ENCODE assay signal across 10 mouse cellular contexts in the genomic region with DNA sequence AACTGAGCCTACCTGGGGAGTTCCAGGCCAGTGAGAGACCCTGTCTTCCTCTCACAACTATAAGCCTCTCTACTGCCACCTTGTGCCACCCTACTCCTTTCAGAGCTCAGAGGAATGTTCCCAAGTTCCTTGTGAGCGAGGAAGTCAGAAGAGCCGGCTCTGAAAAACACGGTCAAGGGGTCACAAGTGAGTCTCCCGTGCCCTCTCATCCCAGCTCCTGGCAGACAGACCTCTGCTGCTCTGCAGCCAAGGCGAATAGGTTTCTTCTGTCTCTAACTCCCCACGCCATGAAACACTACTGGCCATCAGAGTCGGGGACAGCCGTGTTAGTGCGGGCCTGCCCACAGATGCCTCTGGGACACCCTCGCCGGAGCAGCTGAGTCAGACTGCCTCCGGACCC. TPM values are rescaled to one million over a fixed set of nuclear protein-coding genes. Genes with fewer than 3 reads are reported as not detected.
A peak's percentile ranks its signal among the peaks of the same experiment; 100 is the strongest.
DNase-seq lines count a peak whose midpoint lies in the region; ATAC-seq lines count a peak whose summit lies in the region.
"Had no signal": no experiment of that assay in that cellular context is flagged by ENCODE, and none has a peak within 500 bp of the region (broad histone marks: within the 10 kb centered on the region; RNA-seq: fewer than 3 reads in every experiment).

No protein-coding gene starts in this region.

- no peak for ATAC-seq in forebrain, embryonic 11.5 days (replicated peaks; ENCODE audit: low FRiP score)

- peaks cover 18% of the 10 kb centered on the region; the same call in 1 of the 2 replicates for H3K27me3 ChIP-seq in forebrain, embryonic 10.5 days (ENCODE audit: poor library complexity, severe bottlenecking)
- no peaks in the 10 kb centered on the region for H3K27me3 ChIP-seq in forebrain, embryonic 11.5 days (ENCODE audit: control insufficient read depth, insufficient read depth, low read length)
- H3K27me3 ChIP-seq: hindbrain, embryonic 15.5 days had no signal

- peak overlapping the region; percentile 71 for H3K27ac ChIP-seq in forebrain, embryonic 10.5 days
- H3K27ac ChIP-seq in forebrain, embryonic 11.5 days (ENCODE audit: low read depth, low read length) = no peak overlapping the region

- H3K9ac ChIP-seq in forebrain, embryonic 11.5 days (ENCODE audit: low read length) = no peak overlapping the region
- H3K9ac ChIP-seq: hindbrain, embryonic 15.5 days had no signal

- no peak overlapping the region for H3K4me2 ChIP-seq in forebrain, embryonic 11.5 days (ENCODE audit: low read depth, low read length, severe bottlenecking)
- H3K4me2 ChIP-seq: hindbrain, embryonic 15.5 days had no signal

- DNase-seq in forebrain, embryonic 10.5 days (ENCODE audit: extremely low spot score, low spot score) = no peak
- DNase-seq in forebrain, embryonic 11.5 days (ENCODE audit: low spot score) = no peak
- peak; percentile 73 for DNase-seq in 416B (ENCODE audit: low read depth)
- peak; percentile 65 to 79 for DNase-seq in cerebellum, adult 18-20 months
- peak; percentile 23 to 24 for DNase-seq in gastrocnemius, adult 8-10 months (ENCODE audit: low spot score in 2 of 2)
- DNase-seq in kidney, adult 9 months = peak; percentile 59
- peak; percentile 44 for DNase-seq in mesoderm, embryonic 11.5 days (ENCODE audit: low read depth, low spot score)
- no peak for DNase-seq in urinary bladder, adult 2 months (ENCODE audit: low spot score)

- H3K36me3 ChIP-seq in forebrain, embryonic 10.5 days (replicated peaks) = no peaks in the 10 kb centered on the region
- H3K36me3 ChIP-seq in forebrain, embryonic 11.5 days (ENCODE audit: control insufficient read depth, insufficient read depth, low read length) = no peaks in the 10 kb centered on the region
- H3K36me3 ChIP-seq: G1E; hindbrain, embryonic 15.5 days had no signal

- no peak overlapping the region for H3K4me3 ChIP-seq in forebrain, embryonic 10.5 days
- H3K4me3 ChIP-seq in forebrain, embryonic 11.5 days (ENCODE audit: low read depth, low read length) = no peak overlapping the region
- H3K4me3 ChIP-seq: hindbrain, embryonic 15.5 days had no signal

- H3K4me1 ChIP-seq in forebrain, embryonic 10.5 days = peaks cover 39% of the 10 kb centered on the region
- H3K4me1 ChIP-seq in forebrain, embryonic 11.5 days (replicated peaks; ENCODE audit: control insufficient read depth, insufficient read depth, low read length) = peaks cover 3% of the 10 kb centered on the region; the same call in 1 of the 2 replicates

- WGBS in forebrain, embryonic 10.5 days = 59% methylated on average over 12 of the region's 12 CpGs
- 61% methylated on average over 12 of the region's 12 CpGs for WGBS in forebrain, embryonic 11.5 days

- H3K9me3 ChIP-seq in forebrain, embryonic 10.5 days = no peaks in the 10 kb centered on the region
- H3K9me3 ChIP-seq in forebrain, embryonic 11.5 days (ENCODE audit: control insufficient read depth, low read length) = no peaks in the 10 kb centered on the region
- H3K9me3 ChIP-seq: G1E; hindbrain, embryonic 15.5 days had no signal

RNA-seq across cellular contexts. Expression of gene Tmem209, which starts 40.9 kb away (rescaled TPM):
- 54.3 and 56.6 TPM in 2 replicates for polyA plus RNA-seq in forebrain, embryonic 10.5 days (2016; fragmentation: Nextera tagmentation; extraction: Ambion mirVana)
- 54.2 and 60.2 TPM in 2 replicates for polyA plus RNA-seq in forebrain, embryonic 11.5 days (2014; fragmentation: Nextera tagmentation; extraction: Ambion mirVana)
- 10 to 100 TPM in 3 of 4 experiments, 1 to 10 TPM in 1; 9.2 to 12.5 (median 10.6) TPM for total RNA-seq in gastrocnemius, adult 8-10 months (2022)
- 23.8 and 26.2 TPM in 2 replicates for polyA plus RNA-seq in urinary bladder, adult 2 months (2012; rRNA removed)

RNA-seq across cellular contexts. Expression of gene Ssmem1, which starts 41.0 kb away (rescaled TPM):
- polyA plus RNA-seq in forebrain, embryonic 10.5 days (2016; fragmentation: Nextera tagmentation; extraction: Ambion mirVana) = 0.16 and 0.34 TPM in 2 replicates
- polyA plus RNA-seq in forebrain, embryonic 11.5 days (2014; fragmentation: Nextera tagmentation; extraction: Ambion mirVana) = not detected in 2 replicates
- total RNA-seq in gastrocnemius, adult 8-10 months (2022) = under 1 TPM in 1 of 4 experiments, not detected in 3; 0.36 TPM
- polyA plus RNA-seq in urinary bladder, adult 2 months (2012; rRNA removed) = 0.04 and 0.07 TPM in 2 replicates
- polyA plus RNA-seq: G1E had no signal

Comparison
In these comparisons a context has a peak if more than half of its experiments do, and no peak if none do; other contexts are left out.
1. DNase-seq: peak in 416B (single experiment), cerebellum, adult 18-20 months (2 of 2), gastrocnemius, adult 8-10 months (2 of 2), kidney, adult 9 months (single experiment) and mesoderm, embryonic 11.5 days (single experiment); none in forebrain, embryonic 10.5 days (single experiment), forebrain, embryonic 11.5 days (single experiment) and urinary bladder, adult 2 months (single experiment).